Mouse (Mus musculus) cortical plate, adult 2 months (tissue): ENCODE measurements around the gene Csf3r.

Experiments used
- CTCF ChIP-seq: fragments of 200-500 bp; IDR thresholded peaks from 2 replicates; pipeline ENCODE4 v1.5.1; 2011; ENCODE audit warnings: mild to moderate bottlenecking, control low read depth, low read length; ENCODE audit not compliant: insufficient read depth; ENCODE audit errors: extremely low read depth
- POLR2A ChIP-seq: fragments of 200-500 bp; IDR thresholded peaks from 2 replicates; pipeline ENCODE4 v1.6.1; 2011; ENCODE audit warnings: mild to moderate bottlenecking, low read length, control low read depth; ENCODE audit not compliant: insufficient read depth; ENCODE audit errors: extremely low read depth

- TF ChIP-seq CTCF (no peak), POLR2A (no peak)
These were observed 57.3 kb downstream of the Csf3r start for GRCm38 (mm10) chr4:126081601-126082000.
